Mouse (Mus musculus): ENCODE data around the gene Gm14443.
"Not testable (repeated sequence)": the region's sequence is repeated elsewhere in the genome, so short reads cannot be mapped to it uniquely, and the experiment has no call there.

DNA sequence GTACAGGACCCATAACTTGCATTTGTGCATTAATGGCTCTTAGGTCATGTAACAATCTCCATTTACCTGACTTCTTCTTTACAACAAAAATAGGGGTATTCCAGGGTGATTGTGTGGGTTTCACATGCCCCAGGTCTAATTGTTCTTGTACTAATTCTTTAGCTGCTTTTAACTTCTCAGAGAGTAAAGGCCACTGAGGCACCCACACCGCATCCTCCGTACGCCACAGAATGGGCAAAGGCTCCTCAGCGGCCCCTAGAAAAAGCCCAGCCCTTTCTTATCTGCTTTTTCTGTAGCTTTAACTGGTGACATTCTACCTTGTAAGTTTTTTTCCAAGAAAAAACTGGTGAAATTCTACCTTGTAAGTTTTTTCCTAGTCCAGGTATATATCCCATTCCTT, 14.2 kb downstream of the Gm14443 start:
- not testable (repeated sequence) for TF ChIP-seq POLR2A (IDR thresholded peaks at IDR 0.05; ENCODE audit: control insufficient read depth, low read depth, low read length); CTCF (IDR thresholded peaks at IDR 0.05; ENCODE audit: control insufficient read depth, insufficient read depth, insufficient replicate concordance, low read depth, low read length)
